Comparison of ENCODE assay signal across 14 mouse cellular contexts in genomic region chr2:6376941-6377340, GRCm38 (mm10).
"Had no signal": no experiment of that assay in that cellular context is flagged by ENCODE, and none has a peak within 500 bp of the region (broad histone marks: within the 10 kb centered on the region; RNA-seq: fewer than 3 reads in every experiment).

No protein-coding gene starts in this region.

- H3K4me3 ChIP-seq: limb, embryonic 13.5 days; liver, embryonic 13.5 days had no signal

- H3K27me3 ChIP-seq: limb, embryonic 13.5 days; liver, embryonic 13.5 days had no signal

- DNase-seq: kidney, adult 8-10 months; kidney, postnatal 25 days; layer of hippocampus, postnatal 36 days; left cerebral cortex, postnatal 4 days; liver, embryonic 13.5 days; lung, adult 2 months; lung, postnatal 14 days; lung, postnatal 4 days; midbrain, embryonic 14.5 days; right cerebral cortex, postnatal 4 days; thymus, adult 18-20 months; thymus, postnatal 25 days had no signal

- H3K27ac ChIP-seq: kidney, postnatal 0 days; limb, embryonic 13.5 days; liver, embryonic 13.5 days had no signal

- H3K36me3 ChIP-seq: limb, embryonic 13.5 days had no signal

- H3K9me3 ChIP-seq: limb, embryonic 13.5 days; liver, embryonic 13.5 days had no signal
